Mouse (Mus musculus): ENCODE results near the gene Add3. TPM values are rescaled to one million over a fixed set of nuclear protein-coding genes. Genes with fewer than 3 reads are reported as not detected.

The Add3 gene
- total and polyA plus RNA-seq, 3 experiments: 14.0 to 52.9 TPM; not detected in 1

- TF ChIP-seq ZNF384 (IDR thresholded peaks at IDR 0.05; ENCODE audit: low read depth, low read length) (no peak), MAX (IDR thresholded peaks at IDR 0.05; ENCODE audit: low read length) (no peak; the same call in 1 of the 2 replicates), ETS1 (IDR thresholded peaks at IDR 0.05; ENCODE audit: low read depth, low read length) (peak; percentile 18; the same call in 1 of the 2 replicates), MYB (IDR thresholded peaks at IDR 0.05; ENCODE audit: low read depth, low read length) (no peak), MAFK (IDR thresholded peaks at IDR 0.05; ENCODE audit: borderline replicate concordance, low read depth, low read length) (no peak), USF2 (IDR thresholded peaks at IDR 0.05; ENCODE audit: borderline replicate concordance in 1 of 2, insufficient read depth in 1 of 2, low read depth in 1 of 2, low read length in 2 of 2) (no peak), KAT2A (conservative IDR thresholded peaks at IDR 0.05; ENCODE audit: low read depth, low read length) (no peak), MXI1 (IDR thresholded peaks at IDR 0.05; ENCODE audit: low read depth, low read length) (no peak), E2F4 (IDR thresholded peaks at IDR 0.05; ENCODE audit: borderline replicate concordance, low read depth, low read length) (no peak), RAD21 (IDR thresholded peaks at IDR 0.05; ENCODE audit: low read depth, low read length) (no peak), TAL1 (IDR thresholded peaks at IDR 0.05; ENCODE audit: low read length) (peak; percentile 51; the same call in 1 of the 2 replicates), POLR2AphosphoS2 (IDR thresholded peaks at IDR 0.05; ENCODE audit: low read length) (no peak), JUND (IDR thresholded peaks at IDR 0.05; ENCODE audit: low read depth, low read length) (no peak), CTCF (IDR thresholded peaks at IDR 0.05 in 2 of 3, conservative IDR thresholded peaks at IDR 0.05 in 1 of 3; ENCODE audit: control insufficient read depth in 1 of 3, insufficient read depth in 1 of 3, low read depth in 2 of 3, low read length in 3 of 3, poor library complexity in 1 of 3, severe bottlenecking in 1 of 3) (no peak), HCFC1 (IDR thresholded peaks at IDR 0.05; ENCODE audit: low read depth, low read length) (no peak)
These were observed 52.9 kb downstream of the Add3 start (continued) for GRCm38 (mm10) chr19:53193190-53193589.

DNA sequence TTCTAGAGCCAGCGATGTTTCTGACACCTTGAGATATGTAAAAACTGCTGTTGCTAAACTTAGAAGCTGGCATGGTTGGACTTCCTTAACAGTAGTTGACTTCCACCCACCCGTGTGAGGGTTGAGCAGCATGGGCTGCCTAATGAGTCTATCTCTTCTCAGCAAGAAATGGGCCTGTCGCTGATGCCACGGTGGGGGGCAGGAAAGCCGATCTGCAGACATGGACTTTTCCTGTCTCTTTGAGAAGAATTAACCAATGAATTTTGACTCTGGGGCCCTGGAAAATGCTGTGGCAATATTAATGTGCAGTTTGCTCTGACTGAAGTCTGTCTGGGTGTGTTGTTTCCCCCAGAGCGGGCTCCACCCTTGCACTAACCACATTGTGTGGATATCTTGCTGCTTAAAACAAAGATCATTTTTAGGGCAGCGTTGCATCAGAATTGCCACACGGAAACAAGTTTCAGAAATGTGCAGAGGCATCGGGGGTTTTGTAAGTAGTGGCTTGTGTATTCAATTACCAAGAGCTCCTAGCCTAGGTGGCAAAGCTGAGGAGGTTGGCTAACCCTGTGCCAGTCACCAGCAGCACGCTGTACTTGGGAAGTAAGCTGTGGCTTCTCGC lies 53.8 kb downstream of the Add3 start:
- H3K4me1 ChIP-seq (ENCODE audit: control insufficient read depth in 1 of 2, insufficient read depth in 2 of 2, low read length in 2 of 2): peaks cover 41 to 45% of the 10 kb centered on the region in 2 experiments
- H3K79me2 ChIP-seq (ENCODE audit: control insufficient read depth, insufficient read depth, low read length, poor library complexity): peaks cover 26% of the 10 kb centered on the region
- no peaks in the 10 kb centered on the region for H3K27me3 ChIP-seq (ENCODE audit: control insufficient read depth in 1 of 2, insufficient read depth in 2 of 2, low read length in 2 of 2)
- DNase-seq (ENCODE audit: low read depth, low spot score): peak; percentile 96
- peaks cover 0 to 52% of the 10 kb centered on the region in 2 experiments; a peak in 2 of 4 replicates for H3K36me3 ChIP-seq (ENCODE audit: control insufficient read depth in 1 of 2, insufficient read depth in 2 of 2, low read length in 2 of 2)
- peak overlapping the region; percentile 81 for H3K9ac ChIP-seq (ENCODE audit: control insufficient read depth, low read depth, low read length, poor library complexity, severe bottlenecking)
- H3K9me3 ChIP-seq (replicated peaks; ENCODE audit: insufficient read depth, low read length): no peaks in the 10 kb centered on the region
- H3K4me3 ChIP-seq (ENCODE audit: control insufficient read depth in 1 of 2, insufficient read depth in 1 of 2, low read depth in 2 of 2, low read length in 2 of 2): peak overlapping the region; percentile 71 to 82
- peak overlapping the region; percentile 98 for H3K27ac ChIP-seq (ENCODE audit: control insufficient read depth, low read depth, low read length)
- TF ChIP-seq MAFK (IDR thresholded peaks at IDR 0.05; ENCODE audit: borderline replicate concordance, low read depth, low read length) (peak; percentile 72; the same call in 1 of the 2 replicates), USF2 (IDR thresholded peaks at IDR 0.05; ENCODE audit: borderline replicate concordance in 1 of 2, insufficient read depth in 1 of 2, low read depth in 1 of 2, low read length in 2 of 2) (no peak), POLR2AphosphoS2 (IDR thresholded peaks at IDR 0.05; ENCODE audit: low read length) (peak; percentile 90), ZMIZ1 (IDR thresholded peaks at IDR 0.05; ENCODE audit: low read depth, low read length) (peak; percentile 84), BHLHE40 (IDR thresholded peaks at IDR 0.05; ENCODE audit: borderline replicate concordance, low read depth, low read length) (peak; percentile 46), MYC (IDR thresholded peaks at IDR 0.05; ENCODE audit: low read depth, low read length) (peak; percentile 77; the same call in 1 of the 2 replicates), UBTF (IDR thresholded peaks at IDR 0.05; ENCODE audit: borderline replicate concordance, insufficient read depth, low read depth, low read length) (no peak), TBP (IDR thresholded peaks at IDR 0.05; ENCODE audit: low read depth, low read length) (peak; percentile 93), RCOR1 (IDR thresholded peaks at IDR 0.05; ENCODE audit: low read depth, low read length) (peak; percentile 3; the same call in 1 of the 2 replicates), CHD1 (IDR thresholded peaks at IDR 0.05; ENCODE audit: low read depth, low read length) (no peak), MXI1 (IDR thresholded peaks at IDR 0.05; ENCODE audit: low read depth, low read length) (peak; percentile 82), TCF12 (IDR thresholded peaks at IDR 0.05; ENCODE audit: low read depth, low read length) (peak; percentile 72), EP300 (IDR thresholded peaks at IDR 0.05; ENCODE audit: low read depth in 1 of 2, low read length in 2 of 2) (peak; percentile 73 to 77; a peak in 3 of 4 replicates), GATA1 (IDR thresholded peaks at IDR 0.05; ENCODE audit: low read depth, low read length) (peak; percentile 44; the same call in 1 of the 2 replicates), ZKSCAN1 (IDR thresholded peaks at IDR 0.05; ENCODE audit: low read depth, low read length) (no peak), MEF2A (IDR thresholded peaks at IDR 0.05; ENCODE audit: extremely low read depth, insufficient replicate concordance, low read depth, low read length, poor library complexity, severe bottlenecking) (peak; percentile 95; the same call in 1 of the 2 replicates), CHD2 (IDR thresholded peaks at IDR 0.05; ENCODE audit: low read length) (no peak), POLR2A (IDR thresholded peaks at IDR 0.05; ENCODE audit: control insufficient read depth in 1 of 2, insufficient read depth in 1 of 2, low read depth in 1 of 2, low read length in 2 of 2, poor library complexity in 1 of 2) (peak in 1 of 2 experiments; percentile 85; a peak in 2 of 4 replicates), NELFE (IDR thresholded peaks at IDR 0.05; ENCODE audit: low read depth, low read length) (no peak), ETS1 (IDR thresholded peaks at IDR 0.05; ENCODE audit: low read depth, low read length) (peak; percentile 83), NRF1 (IDR thresholded peaks at IDR 0.05; ENCODE audit: insufficient read depth, low read depth, low read length, poor library complexity, severe bottlenecking) (0 out of 2 replicates have a peak, but pooled peaks have one; percentile 21), MAX (IDR thresholded peaks at IDR 0.05; ENCODE audit: low read length) (peak; percentile 76), SIN3A (IDR thresholded peaks at IDR 0.05; ENCODE audit: low read length) (peak; percentile 96; the same call in 1 of the 2 replicates)
